Mouse (Mus musculus): ENCODE measurements at regions not wholly inside any gene's neighbourhood (a gene's known extent, or its start where the extent isn't known, plus 50 kb on each side); places are given as distances from the start of the nearest gene placed in this dataset.

DNA sequence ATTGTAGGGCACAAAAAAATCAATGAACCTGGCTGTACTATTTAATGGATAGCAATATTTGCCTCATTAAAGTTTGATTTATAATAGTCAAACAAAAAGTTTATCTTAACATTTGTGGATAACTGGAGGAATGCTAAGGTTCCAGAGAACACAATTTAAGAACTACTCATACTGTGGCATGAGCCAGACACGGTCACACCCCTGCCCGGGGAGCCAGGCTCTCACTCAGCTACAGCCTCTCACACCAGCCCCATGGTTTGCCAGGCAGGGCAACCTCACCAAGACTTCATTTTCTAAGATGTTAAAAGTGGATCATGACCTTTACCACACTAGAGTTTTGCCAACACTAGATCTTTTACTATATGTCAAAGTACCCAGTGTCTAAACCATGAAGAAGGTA is 319.7 kb upstream of the Nr5a2 start:
- TF ChIP-seq POLR2A (IDR thresholded peaks at IDR 0.05; ENCODE audit: control insufficient read depth in 1 of 2, insufficient read depth in 1 of 2, low read depth in 1 of 2, low read length in 2 of 2, poor library complexity in 1 of 2) (no peak), CTCF (IDR thresholded peaks at IDR 0.05 in 2 of 3, conservative IDR thresholded peaks at IDR 0.05 in 1 of 3; ENCODE audit: control insufficient read depth in 1 of 3, insufficient read depth in 1 of 3, low read depth in 2 of 3, low read length in 3 of 3, poor library complexity in 1 of 3, severe bottlenecking in 1 of 3) (no peak), POLR2AphosphoS2 (IDR thresholded peaks at IDR 0.05; ENCODE audit: low read length) (no peak), SIN3A (IDR thresholded peaks at IDR 0.05; ENCODE audit: low read length) (no peak), MAX (IDR thresholded peaks at IDR 0.05; ENCODE audit: low read length) (no peak), ZKSCAN1 (IDR thresholded peaks at IDR 0.05; ENCODE audit: low read depth, low read length) (no peak)

Data from MEL (cell line).